Mouse (Mus musculus): ENCODE measurements around the gene Gm21943.
"Not testable (repeated sequence)": the region's sequence is repeated elsewhere in the genome, so short reads cannot be mapped to it uniquely, and the experiment has no call there.

The Gm21943 gene

DNA sequence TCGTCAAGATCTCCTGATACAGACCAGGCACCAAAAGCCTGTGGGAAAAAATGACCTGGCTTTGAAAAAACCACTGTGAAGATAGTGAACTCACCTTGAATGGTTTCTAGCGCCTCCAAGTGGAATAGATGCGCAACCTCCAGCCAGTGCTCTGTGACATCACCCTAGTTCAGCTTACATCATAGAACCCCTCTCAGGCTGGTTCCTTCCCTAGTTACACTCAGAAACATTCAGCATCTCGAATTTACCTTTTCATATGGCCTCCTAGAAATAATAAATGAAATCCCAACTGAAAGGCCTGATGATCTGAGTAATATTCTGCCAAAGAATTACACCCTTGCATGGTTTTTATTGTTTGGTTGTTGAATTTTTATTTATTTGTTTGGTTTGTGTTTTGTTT is at the start of gene Gm21943:
Gene Gm21943 (minus strand): TSS at position 101 of the 400 bp plus-strand sequence.
- not testable (repeated sequence) for DNase-seq (ENCODE audit: low spot score)
